Mouse (Mus musculus) c-Kit-negative CD71-positive TER-119-positive erythroid progenitor cells, embryonic 14.5 days (primary cell): ENCODE measurements around the gene Tfap2c.

Experiments
- DNase-seq: peaks from one replicate; pipeline ENCODE4 v3.0.0-alpha.2; 2013; ENCODE audit warnings: low read depth, low spot score

The Tfap2c gene

DNA sequence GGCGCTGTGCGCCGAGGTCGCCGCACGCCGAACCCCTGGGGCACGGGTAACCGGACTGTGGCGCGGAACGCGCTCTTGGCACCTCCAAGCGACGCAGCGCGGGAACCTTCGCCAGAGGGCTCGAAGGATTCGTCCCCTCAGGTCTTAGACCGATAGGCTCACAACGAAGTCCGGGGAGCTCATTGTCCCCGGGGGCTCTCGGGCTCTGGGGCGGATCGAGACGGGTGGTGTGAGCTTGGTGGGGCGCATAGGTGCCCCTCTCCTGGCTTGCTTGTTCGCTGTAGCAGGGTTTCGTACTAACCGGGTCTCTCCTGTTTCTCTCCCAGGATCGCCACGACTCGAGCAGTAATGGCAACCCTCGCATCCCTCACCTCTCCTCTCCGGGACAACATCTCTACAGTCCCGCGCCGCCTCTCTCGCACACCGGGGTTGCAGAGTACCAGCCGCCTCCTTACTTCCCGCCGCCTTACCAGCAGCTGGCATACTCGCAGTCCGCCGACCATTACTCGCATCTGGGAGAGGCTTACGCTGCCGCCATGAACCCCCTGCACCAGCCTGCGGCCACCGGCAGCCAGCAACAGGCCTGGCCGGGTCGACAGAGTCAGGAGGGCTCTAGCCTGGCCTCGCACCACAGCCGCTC lies 1.8 kb downstream of the Tfap2c start:
- no peak for DNase-seq

GRCm38 (mm10) chr2:172551872-172552271 lies 2.5 kb downstream of the Tfap2c start:
- no peak for DNase-seq

- DNase-seq, result no peak
Observed at GRCm38 (mm10) chr2:172552666-172553065, 3.3 kb downstream of the Tfap2c start.

GRCm38 (mm10) chr2:172554211-172554610 lies 4.8 kb downstream of the Tfap2c start:
- DNase-seq, result no peak

DNA sequence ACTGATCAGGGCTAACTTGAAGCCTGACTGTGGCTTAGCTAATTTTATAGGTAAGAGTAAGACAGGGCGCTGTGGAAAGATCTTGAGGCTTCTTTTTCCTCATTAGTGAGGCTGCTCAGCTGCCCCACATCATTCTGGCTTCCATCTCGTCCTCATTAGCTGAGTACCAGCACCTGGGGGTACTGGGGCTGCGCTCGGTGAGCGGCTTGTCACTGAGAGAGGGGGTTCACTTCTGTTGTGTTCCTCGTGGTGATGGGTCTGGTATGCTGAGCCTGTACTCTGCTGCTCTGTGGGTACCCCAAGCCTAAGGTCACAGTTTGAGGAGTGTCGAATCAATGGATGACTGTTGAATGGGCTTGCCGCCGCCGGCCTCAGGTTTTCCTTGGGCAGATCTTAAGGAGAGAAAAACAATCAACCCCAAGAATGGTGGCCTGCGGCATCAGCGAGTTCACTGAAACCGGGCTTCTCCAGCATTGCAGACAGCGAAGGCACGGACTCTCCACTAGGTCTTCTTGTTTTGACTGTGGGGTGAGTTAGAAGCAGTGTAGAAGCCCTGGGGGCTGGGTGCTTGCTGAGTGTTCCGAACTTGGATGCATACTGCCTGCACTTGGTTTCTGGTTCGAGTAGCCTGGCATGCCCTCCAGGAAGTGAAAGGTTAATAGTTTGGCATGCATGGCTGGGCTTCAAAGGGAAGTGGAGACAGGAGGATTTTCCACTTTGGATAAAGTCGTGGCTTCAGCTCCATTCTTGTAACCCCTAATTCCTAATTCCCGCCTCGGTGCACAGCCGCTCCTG lies 9.5 kb downstream of the Tfap2c start:
- DNase-seq, result no peak

DNA sequence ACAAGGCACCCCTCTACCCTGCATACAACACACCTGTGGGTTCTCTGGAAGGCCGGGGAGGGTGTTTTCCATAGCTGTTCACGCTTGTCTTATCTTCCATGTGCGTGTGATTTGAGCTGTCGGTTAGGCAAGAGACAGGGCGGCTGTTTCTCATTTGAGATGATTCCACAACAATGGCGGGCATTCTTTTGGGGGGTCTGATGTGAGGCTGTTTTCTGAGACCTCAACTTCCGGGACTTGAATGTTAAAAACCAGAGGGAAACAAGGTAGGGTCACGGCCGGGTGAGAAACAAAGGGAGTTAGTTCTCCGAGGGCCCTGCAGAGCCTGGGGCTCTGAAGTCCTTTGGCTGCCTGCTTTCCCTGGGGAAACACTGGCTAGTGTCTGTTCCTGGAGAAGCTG lies 11.6 kb downstream of the Tfap2c start:
- DNase-seq, result no peak

- no peak for DNase-seq
Observed at GRCm38 (mm10) chr2:172567835-172568234, 18.4 kb downstream of the Tfap2c start.

DNA sequence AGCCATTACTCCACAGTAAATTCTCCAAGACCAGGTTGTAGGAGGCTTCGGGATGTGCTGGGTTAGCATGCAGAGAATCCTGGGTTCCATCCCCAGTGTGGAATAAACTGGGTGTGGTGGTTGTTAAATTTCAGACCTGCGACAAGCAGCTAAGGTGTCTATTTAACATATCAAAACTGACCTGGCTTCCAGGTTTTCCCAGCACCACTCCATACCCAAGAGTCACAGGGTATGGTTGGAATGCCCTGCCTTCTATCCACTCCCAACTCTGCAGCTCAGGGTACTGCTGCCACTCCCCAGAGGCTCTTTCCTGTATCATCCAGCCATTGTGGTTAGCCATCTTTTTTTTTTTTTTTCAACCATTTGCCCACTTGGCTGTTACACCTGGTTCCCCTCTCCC lies 19.1 kb downstream of the Tfap2c start:
- no peak for DNase-seq

DNA sequence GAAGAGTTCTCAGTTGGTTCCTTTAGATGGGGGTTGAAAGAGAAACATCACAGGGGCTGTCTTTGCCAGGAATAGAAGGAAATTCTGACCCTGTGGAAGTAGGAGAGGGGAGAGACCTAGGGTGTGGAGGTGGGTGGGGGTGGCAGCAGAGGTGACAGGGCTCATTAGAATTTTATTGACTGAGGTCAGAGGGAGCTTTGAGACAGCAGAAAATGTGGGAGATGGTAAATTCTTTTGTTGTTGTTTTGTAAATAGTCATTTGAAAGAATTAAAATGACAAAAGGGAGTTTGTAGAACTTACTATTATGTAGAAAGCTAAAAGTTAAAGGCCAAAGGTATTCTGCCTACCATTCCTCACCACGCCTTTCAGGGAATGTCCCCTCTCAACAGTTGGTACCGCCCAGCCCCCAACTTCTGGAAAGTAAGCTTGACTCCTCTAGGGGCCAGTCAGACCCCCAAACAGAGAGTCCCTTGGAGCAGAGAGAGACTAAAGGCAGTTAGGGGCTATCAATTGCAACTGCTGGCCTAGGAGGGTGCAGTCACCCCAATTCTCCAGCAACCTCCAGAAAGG lies 27.9 kb downstream of the Tfap2c start:
- DNase-seq, result no peak

DNA sequence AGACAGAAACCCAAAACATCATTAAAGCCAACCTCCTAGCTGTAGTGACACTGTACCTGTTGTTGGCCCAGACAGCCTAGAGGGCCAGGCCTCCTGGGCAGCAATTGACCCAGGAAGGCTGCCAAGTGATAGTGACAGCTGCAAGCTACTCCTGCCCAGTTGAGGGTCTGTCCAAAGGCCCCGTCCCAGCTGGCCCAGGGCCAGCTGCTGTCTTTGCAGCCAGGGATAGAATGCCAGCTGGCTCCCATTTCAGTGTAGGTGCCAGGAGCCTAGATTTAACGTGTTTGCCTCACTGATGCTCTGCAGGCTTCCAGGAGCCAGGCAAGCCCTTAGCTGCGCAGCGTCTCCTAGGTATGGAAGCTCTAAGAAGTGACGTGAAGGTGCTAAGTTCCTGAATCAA lies 29.8 kb downstream of the Tfap2c start:
- no peak for DNase-seq

DNA sequence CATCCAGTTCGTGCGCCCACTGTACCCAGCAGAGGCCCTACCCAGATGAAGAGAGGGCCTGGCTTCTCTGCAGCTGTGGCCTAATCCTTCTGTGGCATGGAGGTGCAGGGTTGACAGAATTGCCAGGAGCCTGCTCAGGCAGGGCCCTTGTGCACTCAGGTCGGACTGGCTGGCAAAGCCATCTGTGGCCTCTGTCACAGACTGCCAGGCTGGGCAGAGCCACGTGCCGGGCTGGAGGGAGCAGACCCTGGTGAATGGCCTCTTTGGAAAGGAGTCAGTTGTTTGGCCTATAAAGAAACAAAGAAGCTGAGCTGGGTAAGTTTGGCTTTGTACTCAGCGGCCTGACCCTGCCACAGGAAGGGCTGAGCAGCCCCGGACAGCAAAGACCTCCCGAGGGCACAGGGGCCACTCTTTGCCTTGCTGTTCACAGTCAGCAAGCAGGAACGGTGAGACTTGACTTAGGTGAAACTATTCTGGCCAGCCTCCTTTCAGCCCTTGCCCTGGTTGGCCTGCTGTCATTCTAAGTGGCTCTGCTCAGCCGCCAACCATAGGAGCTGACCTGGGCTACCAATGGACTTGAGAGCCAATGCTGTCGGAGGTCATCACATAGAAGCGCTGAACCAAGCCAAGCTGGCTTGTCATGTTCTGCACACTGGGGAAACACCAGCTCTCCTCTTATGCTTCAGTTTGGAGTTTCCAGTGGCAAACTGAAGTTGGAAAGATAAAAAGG lies 31.3 kb downstream of the Tfap2c start:
- DNase-seq, result no peak

DNA sequence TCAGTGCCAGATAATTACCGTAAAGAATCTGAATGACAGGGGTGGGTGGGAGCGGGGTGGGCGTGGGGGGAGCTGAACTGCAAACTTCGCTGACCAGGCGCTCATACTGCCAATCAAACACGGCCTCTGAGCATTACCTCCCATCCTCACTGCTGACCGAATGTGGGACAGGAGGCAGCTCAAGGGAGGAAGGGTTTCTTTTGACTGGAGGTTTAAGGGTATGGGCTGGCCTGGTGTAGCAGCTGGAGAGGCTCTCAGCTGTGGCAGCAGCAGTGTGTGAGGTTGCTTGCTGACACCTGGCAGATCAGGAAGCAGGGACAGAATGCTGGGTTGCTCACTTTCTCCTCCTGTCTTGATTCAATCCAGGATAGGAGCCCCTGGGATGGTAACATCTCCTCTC lies 33.9 kb downstream of the Tfap2c start:
- DNase-seq, result no peak

- DNase-seq, result no peak
Observed at GRCm38 (mm10) chr2:172585329-172585728, 35.9 kb downstream of the Tfap2c start.

- DNase-seq, result no peak
Observed at GRCm38 (mm10) chr2:172589048-172589447, 39.7 kb downstream of the Tfap2c start.

- no peak for DNase-seq
Observed at GRCm38 (mm10) chr2:172590839-172591238, 41.4 kb downstream of the Tfap2c start.

GRCm38 (mm10) chr2:172594326-172594725 lies 44.9 kb downstream of the Tfap2c start:
- DNase-seq, result no peak

GRCm38 (mm10) chr2:172597056-172597455 lies 47.7 kb downstream of the Tfap2c start:
- no peak for DNase-seq

DNA sequence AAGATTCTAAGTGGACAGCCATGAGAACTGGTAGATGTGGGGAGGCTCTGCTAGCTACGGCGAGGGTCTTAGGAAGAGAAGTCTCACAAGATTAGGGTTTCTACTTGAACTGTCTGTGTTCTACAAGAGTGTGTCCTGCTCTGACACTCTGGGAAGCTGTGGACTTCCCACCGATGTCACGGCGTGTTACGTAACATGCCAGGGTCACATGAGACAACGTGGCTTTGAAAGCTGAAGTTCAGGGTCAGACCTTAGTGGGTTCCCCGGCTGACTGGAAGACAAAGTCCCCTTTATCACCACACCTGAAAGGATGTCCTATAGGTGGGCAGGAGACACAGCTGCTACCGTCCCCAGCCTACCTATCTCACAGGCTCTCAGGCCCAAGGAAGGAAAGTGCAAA lies 48.5 kb downstream of the Tfap2c start:
- DNase-seq, result no peak

- no peak for DNase-seq
Observed at GRCm38 (mm10) chr2:172604625-172605024, 55.2 kb downstream of the Tfap2c start.

DNA sequence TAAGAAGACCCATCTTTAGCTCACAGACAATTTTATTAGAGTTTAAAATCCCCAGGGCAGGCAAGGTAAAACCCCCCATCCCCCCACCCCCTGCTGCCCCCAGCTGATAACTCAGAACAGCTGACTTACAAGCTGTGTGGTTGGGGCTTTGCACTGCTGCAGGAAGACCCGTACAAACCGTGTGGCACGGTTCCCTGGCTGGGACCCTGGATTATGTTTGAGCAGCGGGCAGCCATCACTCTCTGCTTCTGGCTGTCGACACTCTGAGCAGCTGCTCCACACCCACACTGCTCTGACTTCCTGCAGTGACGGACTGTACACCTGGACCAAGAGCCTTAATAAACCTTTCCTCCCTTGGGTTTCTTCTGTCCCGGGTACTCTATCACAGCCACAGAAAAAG lies 56.2 kb downstream of the Tfap2c start:
- no peak for DNase-seq

DNA sequence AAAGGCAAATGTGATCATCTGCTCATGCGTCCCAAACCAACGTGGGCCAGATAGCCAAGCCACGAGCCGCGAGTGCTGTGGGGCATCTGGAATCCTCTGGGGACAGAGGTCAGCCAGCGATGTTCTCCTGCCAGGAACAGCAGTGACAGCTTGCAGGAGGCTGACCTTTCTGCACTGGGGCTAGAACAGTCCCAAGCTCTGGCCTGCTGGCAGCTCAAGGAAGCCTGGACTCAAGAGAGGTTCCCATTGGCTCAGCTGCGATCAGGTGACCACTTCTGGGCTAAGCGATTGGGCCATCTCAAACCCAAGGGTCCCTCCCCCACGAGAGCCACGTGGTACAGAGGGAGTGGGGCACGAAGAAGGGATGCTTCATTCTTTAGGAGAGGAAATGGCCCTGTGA lies 58.3 kb downstream of the Tfap2c start:
- no peak for DNase-seq
